20 mouse cellular contexts compared by ENCODE assay signal in genomic region chr10:39764752-39765151, GRCm38 (mm10).
"Had no signal": no experiment of that assay in that cellular context is flagged by ENCODE, and none has a peak within 500 bp of the region (broad histone marks: within the 10 kb centered on the region; RNA-seq: fewer than 3 reads in every experiment).

No protein-coding gene starts in this region.

- H3K4me2 ChIP-seq: lung, embryonic 15.5 days; midbrain, embryonic 12.5 days; neural tube, embryonic 13.5 days; neural tube, embryonic 15.5 days; stomach, embryonic 15.5 days had no signal

- H3K36me3 ChIP-seq: midbrain, embryonic 12.5 days; neural tube, embryonic 15.5 days had no signal

- H3K27me3 ChIP-seq: lung, embryonic 15.5 days; midbrain, embryonic 12.5 days; neural tube, embryonic 13.5 days; neural tube, embryonic 15.5 days; stomach, embryonic 15.5 days had no signal

- H3K9me3 ChIP-seq: lung, embryonic 15.5 days; neural tube, embryonic 15.5 days; stomach, embryonic 15.5 days had no signal

- H3K4me1 ChIP-seq: midbrain, embryonic 12.5 days; stomach, embryonic 15.5 days had no signal

- DNase-seq: liver, postnatal 0 days; lung, adult 2 months; lung, postnatal 14 days; lung, postnatal 36 days; midbrain, embryonic 14.5 days; retina, postnatal 1 day; right cerebral cortex, postnatal 14 days; thymus, postnatal 14 days; thymus, postnatal 36 days had no signal

- H3K4me3 ChIP-seq: lung, embryonic 15.5 days; midbrain, embryonic 10.5 days; midbrain, embryonic 12.5 days; myocyte; neural tube, embryonic 13.5 days; neural tube, embryonic 15.5 days; stomach, embryonic 15.5 days had no signal

- H3K27ac ChIP-seq: lung, embryonic 15.5 days; macrophage; midbrain, embryonic 10.5 days; midbrain, embryonic 12.5 days; neural tube, embryonic 13.5 days; neural tube, embryonic 15.5 days; stomach, embryonic 15.5 days; stomach, postnatal 0 days had no signal

- H3K9ac ChIP-seq: liver, postnatal 0 days; lung, embryonic 15.5 days; midbrain, embryonic 12.5 days; neural tube, embryonic 13.5 days; neural tube, embryonic 15.5 days; stomach, embryonic 15.5 days had no signal

- ATAC-seq: liver, postnatal 0 days; lung, postnatal 0 days; midbrain, embryonic 16.5 days had no signal
